Mouse (Mus musculus) olfactory bulb, adult 2 months (tissue): ENCODE measurements around the gene Fgfr2.

ENCODE experiments used
- CTCF ChIP-seq: fragments of 200-500 bp; IDR thresholded peaks from 2 replicates; pipeline ENCODE4 v1.5.1; 2012; ENCODE audit warnings: low read depth, mild to moderate bottlenecking, low read length, moderate library complexity; ENCODE audit not compliant: insufficient read depth
- POLR2A ChIP-seq: fragments of 200-500 bp; IDR thresholded peaks from 2 replicates; pipeline ENCODE4 v1.6.1; 2012; ENCODE audit warnings: mild to moderate bottlenecking, low read depth, low read length, moderate library complexity; ENCODE audit not compliant: insufficient read depth

- no peak for TF ChIP-seq CTCF
- TF ChIP-seq POLR2A: no peak
Observed at GRCm38 (mm10) chr7:132704310-132704875, 418.8 kb downstream of the Fgfr2 start.
